Mouse (Mus musculus): ENCODE data around the gene Fto.

GRCm38 (mm10) chr8:91545561-91545960 is 232.2 kb downstream of the Fto start:
- no peak for TF ChIP-seq CTCF (conservative IDR thresholded peaks at IDR 0.05; ENCODE audit: insufficient read depth, insufficient read length, low read depth, low read length)
- TF ChIP-seq POLR2A (IDR thresholded peaks at IDR 0.05; ENCODE audit: low read depth, low read length): no peak
